Mouse (Mus musculus): ENCODE measurements around the gene Evi5l.

Evi5l gene

GRCm38 (mm10) chr8:4205246-4206123, 39.1 kb downstream of the Evi5l start:
- no peak for DNase-seq (ENCODE audit: low spot score)

GRCm38 (mm10) chr8:4206182-4207015, 40.0 kb downstream of the Evi5l start:
- no peak for DNase-seq (ENCODE audit: low spot score)

GRCm38 (mm10) chr8:4207016-4207350, 40.6 kb downstream of the Evi5l start:
- DNase-seq (ENCODE audit: low spot score) = no peak

GRCm38 (mm10) chr8:4211097-4211496, 44.7 kb downstream of the Evi5l start:
- no peak for DNase-seq (ENCODE audit: low spot score)

- DNase-seq (ENCODE audit: low spot score) = no peak
Observed at GRCm38 (mm10) chr8:4212809-4213209, 46.4 kb downstream of the Evi5l start.

- peak; percentile 59 for DNase-seq (ENCODE audit: low spot score)
Observed at GRCm38 (mm10) chr8:4213210-4214005, 47.0 kb downstream of the Evi5l start.

- DNase-seq (ENCODE audit: low spot score) = no peak
Observed at GRCm38 (mm10) chr8:4214006-4214980, 47.9 kb downstream of the Evi5l start.

GRCm38 (mm10) chr8:4216296-4216695, 49.9 kb downstream of the Evi5l start:
- no peak for DNase-seq (ENCODE audit: low spot score)

- no peak for DNase-seq (ENCODE audit: low spot score)
Observed at GRCm38 (mm10) chr8:4216791-4217621, 50.6 kb downstream of the Evi5l start, which contains the start of gene Prr36. Prr36 (minus strand) TSS chr8:4217459.

GRCm38 (mm10) chr8:4219617-4220016, 53.2 kb downstream of the Evi5l start:
- no peak for DNase-seq (ENCODE audit: low spot score)

- no peak for DNase-seq (ENCODE audit: low spot score)
Observed at GRCm38 (mm10) chr8:4222059-4222458, 55.7 kb downstream of the Evi5l start.

GRCm38 (mm10) chr8:4226323-4226722, 60.0 kb downstream of the Evi5l start:
- no peak for DNase-seq (ENCODE audit: low spot score)

GRCm38 (mm10) chr8:4226739-4227347, 60.5 kb downstream of the Evi5l start, which contains the start of gene Lrrc8e:
Lrrc8e (plus strand) TSS chr8:4226827.
- DNase-seq (ENCODE audit: low spot score) = no peak

- DNase-seq (ENCODE audit: low spot score) = no peak
Observed at GRCm38 (mm10) chr8:4227919-4228318, 61.6 kb downstream of the Evi5l start.

GRCm38 (mm10) chr8:4229784-4230183, 63.4 kb downstream of the Evi5l start:
- DNase-seq (ENCODE audit: low spot score) = no peak

- DNase-seq (ENCODE audit: low spot score) = no peak
Observed at GRCm38 (mm10) chr8:4230612-4231351, 64.4 kb downstream of the Evi5l start.

GRCm38 (mm10) chr8:4237814-4238433, 71.6 kb downstream of the Evi5l start:
- no peak for DNase-seq (ENCODE audit: low spot score)

GRCm38 (mm10) chr8:4238434-4239192, 72.2 kb downstream of the Evi5l start, which contains the start of the genes Map2k7 and Gm49320:
Map2k7 (plus strand) TSS chr8:4238740.
Gm49320 (plus strand) TSS chr8:4238865.
- DNase-seq (ENCODE audit: low spot score) = peak; percentile 99
